Mouse (Mus musculus) myocyte (in vitro differentiated cells): ENCODE results near the gene Axin1.

Experiments
- CEBPB ChIP-seq: IDR thresholded peaks from 2 replicates; pipeline ENCODE4 v1.6.1; 2011; ENCODE audit warnings: mild to moderate bottlenecking, moderate library complexity; ENCODE audit not compliant: poor library complexity, insufficient read depth, severe bottlenecking
- E2F4 ChIP-seq: IDR thresholded peaks from one replicate; pipeline ENCODE4 v1.6.1; 2011; ENCODE audit warnings: mild to moderate bottlenecking, control low read depth, moderate library complexity; ENCODE audit not compliant: insufficient read depth
- MAX ChIP-seq: IDR thresholded peaks from one replicate; pipeline ENCODE4 v1.6.1; 2011; ENCODE audit warnings: low read depth, mild to moderate bottlenecking, control low read depth
- MYOD1 ChIP-seq, 3 experiments: IDR thresholded peaks; one replicate each; pipeline ENCODE4 v1.6.1; 2011; ENCODE audit warnings: control low read depth in 2 of 3, low read depth in 2 of 3, mild to moderate bottlenecking in 2 of 3, moderate library complexity in 1 of 3; ENCODE audit not compliant: insufficient read length in 2 of 3, control insufficient read depth in 1 of 3
- MYOG ChIP-seq, 3 experiments: IDR thresholded peaks; one replicate each; pipeline ENCODE4 v1.6.1; 2011; ENCODE audit warnings: control low read depth in 2 of 3, low read depth in 2 of 3, mild to moderate bottlenecking in 2 of 3; ENCODE audit not compliant: insufficient read length in 2 of 3, control insufficient read depth in 1 of 3, insufficient read depth in 1 of 3
- POLR2A ChIP-seq: IDR thresholded peaks from one replicate; pipeline ENCODE4 v1.6.1; 2011; ENCODE audit warnings: low read depth, mild to moderate bottlenecking, control low read depth, moderate library complexity; ENCODE audit not compliant: insufficient read length
- POLR2AphosphoS2 ChIP-seq: IDR thresholded peaks from one replicate; pipeline ENCODE4 v1.6.1; 2011; ENCODE audit warnings: low read depth, control low read depth; ENCODE audit not compliant: insufficient read length
- SRF ChIP-seq: IDR thresholded peaks from one replicate; pipeline ENCODE4 v1.6.1; 2011; ENCODE audit warnings: low read depth; ENCODE audit not compliant: control insufficient read depth, insufficient read length
- TCF12 ChIP-seq: IDR thresholded peaks from one replicate; pipeline ENCODE4 v1.6.1; 2011; ENCODE audit warnings: mild to moderate bottlenecking, control low read depth; ENCODE audit not compliant: poor library complexity, insufficient read depth, severe bottlenecking
- TCF3 ChIP-seq: IDR thresholded peaks from one replicate; pipeline ENCODE4 v1.6.1; 2011; ENCODE audit warnings: low read depth, control low read depth; ENCODE audit not compliant: insufficient read length
- USF1 ChIP-seq: IDR thresholded peaks from one replicate; pipeline ENCODE4 v1.6.1; 2011; ENCODE audit warnings: low read depth, mild to moderate bottlenecking, control low read depth, moderate library complexity

DNA sequence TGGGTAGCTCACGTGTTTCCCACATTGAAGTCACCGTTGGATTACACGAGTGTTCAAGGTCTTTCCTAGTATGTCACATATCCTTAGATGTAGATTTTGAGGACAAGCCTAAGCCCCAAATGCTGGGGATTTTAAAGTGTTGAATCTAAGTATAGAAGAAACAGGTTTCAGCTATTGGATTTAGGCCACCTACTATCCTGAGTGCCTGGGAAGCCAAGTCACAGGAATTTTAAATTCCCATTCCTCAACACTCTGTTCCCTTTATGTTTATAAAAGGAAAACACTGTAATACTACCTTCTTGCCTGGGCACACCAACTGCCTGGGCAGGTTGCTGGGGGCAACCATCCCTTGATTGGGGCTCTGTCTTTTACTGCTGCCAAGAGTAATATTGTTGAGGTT lies 42.7 kb downstream of the Axin1 start:
- TF ChIP-seq POLR2A (no peak), MAX (no peak), TCF12 (no peak), USF1 (no peak), E2F4 (no peak), POLR2AphosphoS2 (no peak), CEBPB (no peak), TCF3 (no peak), MYOD1 (IDR thresholded peaks at IDR 0.05; ENCODE audit: control insufficient read depth in 1 of 3, insufficient read length in 2 of 3, low read depth in 2 of 3) (no peak), MYOG (IDR thresholded peaks at IDR 0.05; ENCODE audit: control insufficient read depth in 1 of 3, insufficient read depth in 1 of 3, insufficient read length in 2 of 3, low read depth in 2 of 3) (no peak), SRF (no peak)
